Mouse (Mus musculus): ENCODE results near the gene Chd6. TPM values are rescaled to one million over a fixed set of nuclear protein-coding genes. Genes with fewer than 3 reads are reported as not detected.

The Chd6 gene
- total and polyA plus RNA-seq, 2 experiments from 2014 or later, result 29.2 to 74.0 TPM

- peak; percentile 60 for TF ChIP-seq CTCF (IDR thresholded peaks at IDR 0.05; ENCODE audit: low read depth)
- H3K27me3 ChIP-seq (ENCODE audit: insufficient read depth, low read length), result no peaks in the 10 kb centered on the region
- no peak overlapping the region for H3K27ac ChIP-seq
- H3K4me3 ChIP-seq (ENCODE audit: low read length), result no peak overlapping the region
- 62% methylated on average over 7 of the region's 7 CpGs for WGBS
- H3K9me3 ChIP-seq (ENCODE audit: low read length), result no peaks in the 10 kb centered on the region
- no peak overlapping the region for H3K4me2 ChIP-seq (ENCODE audit: low read depth, low read length)
- no peak for ATAC-seq
- H3K9ac ChIP-seq (replicated peaks; ENCODE audit: low read length), result no peak overlapping the region
- H3K4me1 ChIP-seq (ENCODE audit: insufficient read depth, low read length), result no peaks in the 10 kb centered on the region; the same call in 1 of the 2 replicates
- peak; percentile 55 for DNase-seq (ENCODE audit: low spot score)
- peaks cover 40% of the 10 kb centered on the region for H3K36me3 ChIP-seq (ENCODE audit: insufficient read depth, low read length)
Observed at GRCm38 (mm10) chr2:160955331-160955730, 153.5 kb downstream of the Chd6 start.

GRCm38 (mm10) chr2:160954541-160954940 is 154.3 kb downstream of the Chd6 start:
- 84% methylated on average over 3 of the region's 3 CpGs for WGBS

GRCm38 (mm10) chr2:160953131-160953873 is 155.6 kb downstream of the Chd6 start:
- Histone ChIP-seq H3K4me3 (ENCODE audit: low read length) (no peak overlapping the region), H3K36me3 (ENCODE audit: insufficient read depth, low read length) (peaks cover 49% of the 10 kb centered on the region), H3K27ac (peak overlapping the region; percentile 2; the same call in 1 of the 2 replicates), H3K4me2 (ENCODE audit: low read depth, low read length) (no peak overlapping the region), H3K27me3 (ENCODE audit: insufficient read depth, low read length) (no peaks in the 10 kb centered on the region), H3K4me1 (ENCODE audit: insufficient read depth, low read length) (no peaks in the 10 kb centered on the region; the same call in 1 of the 2 replicates), H3K9me3 (ENCODE audit: low read length) (no peaks in the 10 kb centered on the region), H3K9ac (replicated peaks; ENCODE audit: low read length) (no peak overlapping the region)
- DNase-seq (ENCODE audit: low spot score), result peak; percentile 27
- WGBS, result 60% methylated on average over 7 of the region's 7 CpGs
- no peak for TF ChIP-seq CTCF (IDR thresholded peaks at IDR 0.05; ENCODE audit: low read depth)
- peak; percentile 76 for ATAC-seq

More at GRCm38 (mm10) chr2:160954541-160954940, 154.3 kb downstream of the Chd6 start:
- Histone ChIP-seq H3K36me3 (ENCODE audit: insufficient read depth, low read length) (peaks cover 40% of the 10 kb centered on the region), H3K4me3 (ENCODE audit: low read length) (no peak overlapping the region), H3K27me3 (ENCODE audit: insufficient read depth, low read length) (no peaks in the 10 kb centered on the region), H3K27ac (no peak overlapping the region), H3K9me3 (ENCODE audit: low read length) (no peaks in the 10 kb centered on the region), H3K4me1 (ENCODE audit: insufficient read depth, low read length) (no peaks in the 10 kb centered on the region; the same call in 1 of the 2 replicates), H3K9ac (replicated peaks; ENCODE audit: low read length) (no peak overlapping the region), H3K4me2 (ENCODE audit: low read depth, low read length) (no peak overlapping the region)
- ATAC-seq (no peak), DNase-seq (ENCODE audit: low spot score) (no peak)
- no peak for TF ChIP-seq CTCF (IDR thresholded peaks at IDR 0.05; ENCODE audit: low read depth)

- ATAC-seq (no peak), DNase-seq (ENCODE audit: low spot score) (no peak)
- H3K4me2 ChIP-seq (ENCODE audit: low read depth, low read length), result no peak overlapping the region
- H3K27ac ChIP-seq, result no peak overlapping the region
- H3K4me1 ChIP-seq (ENCODE audit: insufficient read depth, low read length), result no peaks in the 10 kb centered on the region; the same call in 1 of the 2 replicates
- no peaks in the 10 kb centered on the region for H3K27me3 ChIP-seq (ENCODE audit: insufficient read depth, low read length)
- peaks cover 54% of the 10 kb centered on the region for H3K36me3 ChIP-seq (ENCODE audit: insufficient read depth, low read length)
- H3K4me3 ChIP-seq (ENCODE audit: low read length), result no peak overlapping the region
- 72% methylated on average over 4 of the region's 4 CpGs for WGBS
- no peak for TF ChIP-seq CTCF (IDR thresholded peaks at IDR 0.05; ENCODE audit: low read depth)
- H3K9ac ChIP-seq (replicated peaks; ENCODE audit: low read length), result no peak overlapping the region
- no peaks in the 10 kb centered on the region for H3K9me3 ChIP-seq (ENCODE audit: low read length)
Observed at GRCm38 (mm10) chr2:160951595-160951994, 157.3 kb downstream of the Chd6 start.

- Histone ChIP-seq H3K4me3 (ENCODE audit: low read length) (no peak overlapping the region), H3K9me3 (ENCODE audit: low read length) (no peaks in the 10 kb centered on the region), H3K4me1 (ENCODE audit: insufficient read depth, low read length) (no peaks in the 10 kb centered on the region), H3K36me3 (ENCODE audit: insufficient read depth, low read length) (no peaks in the 10 kb centered on the region), H3K27ac (no peak overlapping the region), H3K9ac (replicated peaks; ENCODE audit: low read length) (no peak overlapping the region), H3K4me2 (ENCODE audit: low read depth, low read length) (no peak overlapping the region), H3K27me3 (ENCODE audit: insufficient read depth, low read length) (no peaks in the 10 kb centered on the region)
- DNase-seq (ENCODE audit: low spot score) (peak; percentile 26), ATAC-seq (peak; percentile 36; the same call in 1 of the 2 replicates)
- WGBS, result 66% methylated on average over 3 of the region's 3 CpGs
- TF ChIP-seq CTCF (IDR thresholded peaks at IDR 0.05; ENCODE audit: low read depth), result peak; percentile 69
Observed at GRCm38 (mm10) chr2:160942443-160942842, 166.4 kb downstream of the Chd6 start.

- DNase-seq (ENCODE audit: low spot score), result peak; percentile 43
- H3K36me3 ChIP-seq (ENCODE audit: insufficient read depth, low read length), result no peaks in the 10 kb centered on the region
- H3K4me3 ChIP-seq (ENCODE audit: low read length), result no peak overlapping the region
- no peaks in the 10 kb centered on the region for H3K4me1 ChIP-seq (ENCODE audit: insufficient read depth, low read length)
- no peak overlapping the region for H3K4me2 ChIP-seq (ENCODE audit: low read depth, low read length)
- 0 out of 2 replicates have a peak overlapping the region, but pooled peaks have one; percentile 6 for H3K9ac ChIP-seq (replicated peaks; ENCODE audit: low read length)
- ATAC-seq, result peak; percentile 30; the same call in 1 of the 2 replicates
- H3K27ac ChIP-seq, result 0 out of 2 replicates have a peak overlapping the region, but pooled peaks have one; percentile 22
- 63% methylated on average over 17 of the region's 17 CpGs for WGBS
- TF ChIP-seq CTCF (IDR thresholded peaks at IDR 0.05; ENCODE audit: low read depth), result peak; percentile 29
- no peaks in the 10 kb centered on the region for H3K9me3 ChIP-seq (ENCODE audit: low read length)
- no peaks in the 10 kb centered on the region for H3K27me3 ChIP-seq (ENCODE audit: insufficient read depth, low read length)
Observed at GRCm38 (mm10) chr2:160940930-160941709, 167.8 kb downstream of the Chd6 start.
